Mouse (Mus musculus): ENCODE results near the gene Sfxn5. TPM values are rescaled to one million over a fixed set of nuclear protein-coding genes. Genes with fewer than 3 reads are reported as not detected.

Gene Sfxn5
- 11.8 and 15.8 TPM in 2 replicates for polyA plus RNA-seq (2015; fragmentation: Nextera tagmentation; extraction: Ambion mirVana)

- peak within 1 kb of the TSS; percentile 81 for H3K9ac ChIP-seq
- H3K4me3 ChIP-seq, result peak within 1 kb of the TSS; percentile 73
- H3K9me3 ChIP-seq, result no peaks in the 10 kb centered on the region
- H3K36me3 ChIP-seq, result peaks cover 16% of the 10 kb centered on the region
- WGBS, result under 1% methylated on average over 48 of the region's 49 CpGs
- peak within 1 kb of the TSS; percentile 97 for H3K27ac ChIP-seq (replicated peaks)
- ATAC-seq (ENCODE audit: low read depth), result peak; percentile 98
- peaks cover 32% of the 10 kb centered on the region for H3K27me3 ChIP-seq
- H3K4me1 ChIP-seq (replicated peaks), result peaks cover 16% of the 10 kb centered on the region
- H3K4me2 ChIP-seq, result peak within 1 kb of the TSS; percentile 97
Observed at GRCm38 (mm10) chr6:85333000-85333669, at the start of gene Sfxn5. Gene Sfxn5, minus strand, starts transcription at chr6:85333422.

- Histone ChIP-seq H3K9ac (no peak overlapping the region), H3K36me3 (no peaks in the 10 kb centered on the region), H3K27ac (replicated peaks) (no peak overlapping the region), H3K27me3 (peaks cover 7% of the 10 kb centered on the region), H3K4me2 (no peak overlapping the region), H3K4me1 (replicated peaks) (peaks cover 6% of the 10 kb centered on the region), H3K9me3 (no peaks in the 10 kb centered on the region), H3K4me3 (no peak overlapping the region)
- ATAC-seq (ENCODE audit: low read depth), result no peak
- WGBS, result 78% methylated on average over 2 of the region's 2 CpGs
Observed at GRCm38 (mm10) chr6:85382791-85383190, 49.6 kb upstream of the Sfxn5 start.

DNA sequence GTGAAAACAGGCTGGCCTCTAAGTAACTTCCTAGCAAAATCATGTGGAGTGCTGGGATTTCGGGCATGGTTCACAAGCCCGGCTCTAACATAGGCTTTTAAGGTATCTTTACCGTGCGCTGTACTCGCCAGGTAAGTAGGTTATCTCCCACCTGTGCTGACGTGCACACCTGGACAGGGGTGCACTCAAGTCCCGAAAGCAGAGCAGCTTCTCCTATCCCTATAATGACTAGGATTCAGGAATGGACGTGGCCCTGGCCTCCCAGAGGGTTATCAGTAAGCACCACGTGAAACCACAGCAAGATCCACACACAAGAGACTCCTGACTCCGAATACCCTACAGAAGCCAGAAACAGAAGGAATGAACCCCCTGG is 48.4 kb upstream of the Sfxn5 start:
- no peak overlapping the region for H3K9ac ChIP-seq
- 87% methylated on average over 10 of the region's 10 CpGs for WGBS
- H3K4me2 ChIP-seq, result no peak overlapping the region
- H3K9me3 ChIP-seq, result no peaks in the 10 kb centered on the region
- no peak overlapping the region for H3K27ac ChIP-seq (replicated peaks)
- peaks cover 13% of the 10 kb centered on the region for H3K27me3 ChIP-seq
- no peak for ATAC-seq (ENCODE audit: low read depth)
- H3K4me3 ChIP-seq, result no peak overlapping the region
- H3K36me3 ChIP-seq, result no peaks in the 10 kb centered on the region
- H3K4me1 ChIP-seq (replicated peaks), result peaks cover 6% of the 10 kb centered on the region

DNA sequence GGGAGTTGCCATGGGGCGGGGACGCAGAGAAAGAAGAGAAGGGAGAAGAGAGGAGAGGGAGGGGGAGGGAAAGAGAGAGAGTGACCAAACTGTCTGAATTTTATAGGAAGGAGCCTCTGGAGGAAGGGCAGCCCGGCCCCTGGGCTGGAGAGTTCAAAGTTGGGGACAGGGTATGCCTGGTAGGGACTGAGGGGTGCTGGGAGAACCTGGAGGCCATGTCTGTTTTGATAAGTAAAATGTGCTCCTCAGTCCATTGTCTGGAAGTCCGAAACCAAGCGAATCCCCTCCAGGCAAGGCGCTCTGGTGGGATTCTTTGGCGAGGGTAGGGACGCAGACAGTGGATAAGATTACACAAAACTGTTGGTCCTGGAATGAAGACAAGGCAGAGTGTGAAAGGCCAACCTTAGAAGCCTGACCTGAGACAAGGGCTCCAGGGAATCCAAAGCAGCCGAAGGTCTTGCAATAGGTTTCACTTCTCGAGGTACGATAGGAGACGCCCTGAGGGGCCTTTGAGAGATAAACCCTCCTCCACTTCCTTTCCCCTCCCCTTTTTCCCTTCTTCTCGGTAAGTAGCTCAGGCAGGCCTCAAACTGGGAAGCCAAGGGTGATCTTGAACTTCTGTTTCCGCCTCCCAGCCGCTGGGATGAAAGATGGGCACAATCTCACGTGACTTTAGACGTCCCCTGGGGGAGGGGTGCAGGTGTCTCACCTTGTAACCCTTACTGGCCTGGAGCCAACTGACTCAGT is 47.9 kb upstream of the Sfxn5 start:
- Histone ChIP-seq H3K36me3 (no peaks in the 10 kb centered on the region), H3K9ac (no peak overlapping the region), H3K4me2 (peak overlapping the region; percentile 36), H3K9me3 (no peaks in the 10 kb centered on the region), H3K27me3 (peaks cover 12% of the 10 kb centered on the region), H3K27ac (replicated peaks) (no peak overlapping the region), H3K4me1 (replicated peaks) (peaks cover 6% of the 10 kb centered on the region), H3K4me3 (no peak overlapping the region)
- peak; percentile 66; the same call in 1 of the 2 replicates for ATAC-seq (ENCODE audit: low read depth)
- 22% methylated on average over 17 of the region's 17 CpGs for WGBS

- ATAC-seq (ENCODE audit: low read depth), result peak; percentile 79
- H3K36me3 ChIP-seq, result no peaks in the 10 kb centered on the region
- H3K27me3 ChIP-seq, result peaks cover 20% of the 10 kb centered on the region
- H3K9me3 ChIP-seq, result no peaks in the 10 kb centered on the region
- H3K27ac ChIP-seq (replicated peaks), result no peak overlapping the region
- peaks cover 6% of the 10 kb centered on the region for H3K4me1 ChIP-seq (replicated peaks)
- WGBS, result 28% methylated on average over 10 of the region's 10 CpGs
- H3K9ac ChIP-seq, result no peak overlapping the region
- H3K4me3 ChIP-seq, result no peak overlapping the region
- peak overlapping the region; percentile 36 for H3K4me2 ChIP-seq
Observed at GRCm38 (mm10) chr6:85380201-85380900, 47.1 kb upstream of the Sfxn5 start.

DNA sequence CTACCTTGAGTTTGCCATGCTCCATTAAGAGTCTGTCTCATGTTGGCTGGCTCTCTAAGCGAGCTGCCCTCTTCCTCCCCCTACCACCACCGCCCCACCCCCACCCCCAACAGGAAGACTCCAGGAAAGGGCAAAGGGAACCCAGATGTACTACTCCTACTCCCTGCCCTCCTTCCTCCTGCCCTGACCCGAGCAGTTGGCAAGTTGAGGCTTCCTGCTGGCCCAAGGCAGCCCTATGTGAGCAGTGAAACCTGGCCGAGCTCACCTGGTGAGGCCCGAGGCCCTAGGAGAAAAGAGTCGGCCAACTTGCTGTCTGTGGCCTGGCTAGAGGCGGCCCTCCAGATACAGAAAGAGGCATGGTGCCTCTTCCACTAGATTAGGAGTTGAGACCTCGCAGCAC is 45.4 kb upstream of the Sfxn5 start:
- Histone ChIP-seq H3K4me2 (no peak overlapping the region), H3K4me1 (replicated peaks) (peaks cover 12% of the 10 kb centered on the region), H3K9ac (no peak overlapping the region), H3K27ac (replicated peaks) (no peak overlapping the region), H3K9me3 (no peaks in the 10 kb centered on the region), H3K36me3 (no peaks in the 10 kb centered on the region), H3K4me3 (no peak overlapping the region), H3K27me3 (peaks cover 20% of the 10 kb centered on the region)
- ATAC-seq (ENCODE audit: low read depth), result no peak
- 55% methylated on average over 8 of the region's 8 CpGs for WGBS

GRCm38 (mm10) chr6:85377876-85378275 is 44.7 kb upstream of the Sfxn5 start:
- peaks cover 19% of the 10 kb centered on the region for H3K4me1 ChIP-seq (replicated peaks)
- H3K9me3 ChIP-seq, result no peaks in the 10 kb centered on the region
- H3K9ac ChIP-seq, result no peak overlapping the region
- WGBS, result 41% methylated on average over 5 of the region's 5 CpGs
- no peak for ATAC-seq (ENCODE audit: low read depth)
- H3K4me2 ChIP-seq, result no peak overlapping the region
- no peak overlapping the region for H3K27ac ChIP-seq (replicated peaks)
- no peak overlapping the region for H3K4me3 ChIP-seq
- no peaks in the 10 kb centered on the region for H3K36me3 ChIP-seq
- H3K27me3 ChIP-seq, result peaks cover 20% of the 10 kb centered on the region

- H3K4me3 ChIP-seq, result no peak overlapping the region
- no peaks in the 10 kb centered on the region for H3K9me3 ChIP-seq
- H3K27ac ChIP-seq (replicated peaks), result no peak overlapping the region
- H3K4me1 ChIP-seq (replicated peaks), result peaks cover 26% of the 10 kb centered on the region
- no peak for ATAC-seq (ENCODE audit: low read depth)
- no peak overlapping the region for H3K4me2 ChIP-seq
- H3K27me3 ChIP-seq, result peaks cover 23% of the 10 kb centered on the region
- 70% methylated on average over 4 of the region's 4 CpGs for WGBS
- no peaks in the 10 kb centered on the region for H3K36me3 ChIP-seq
- H3K9ac ChIP-seq, result no peak overlapping the region
Observed at GRCm38 (mm10) chr6:85377066-85377734, 44.0 kb upstream of the Sfxn5 start.

GRCm38 (mm10) chr6:85374734-85375114 is 41.5 kb upstream of the Sfxn5 start:
- Histone ChIP-seq H3K9ac (peak overlapping the region; percentile 90), H3K4me1 (replicated peaks) (peaks cover 43% of the 10 kb centered on the region), H3K27ac (replicated peaks) (peak overlapping the region; percentile 84), H3K36me3 (0 out of 2 replicates have a peak, but pooled peaks cover 7% of the 10 kb centered on the region), H3K27me3 (peaks cover 23% of the 10 kb centered on the region), H3K4me3 (peak overlapping the region; percentile 85), H3K9me3 (no peaks in the 10 kb centered on the region), H3K4me2 (peak overlapping the region; percentile 81)
- ATAC-seq (ENCODE audit: low read depth), result peak; percentile 93
- under 1% methylated on average over 19 of the region's 19 CpGs for WGBS

GRCm38 (mm10) chr6:85373951-85374733 is 40.9 kb upstream of the Sfxn5 start, which contains the start of gene Rab11fip5:
Gene Rab11fip5, minus strand, starts transcription at chr6:85374634.
- Histone ChIP-seq H3K4me2 (peak within 1 kb of the TSS; percentile 81), H3K4me1 (replicated peaks) (peaks cover 49% of the 10 kb centered on the region), H3K27me3 (peaks cover 23% of the 10 kb centered on the region), H3K36me3 (0 out of 2 replicates have a peak, but pooled peaks cover 7% of the 10 kb centered on the region), H3K27ac (replicated peaks) (peak within 1 kb of the TSS; percentile 84), H3K9ac (peak within 1 kb of the TSS; percentile 90), H3K9me3 (no peaks in the 10 kb centered on the region), H3K4me3 (peak within 1 kb of the TSS; percentile 85)
- 1% methylated on average over 75 of the region's 80 CpGs for WGBS
- ATAC-seq (ENCODE audit: low read depth), result peak; percentile 98

Measured in neural tube, embryonic 13.5 days (tissue).